Mouse (Mus musculus) left cerebral cortex, postnatal 14 days (tissue): ENCODE measurements at regions not wholly inside any gene's neighbourhood (a gene's known extent, or its start where the extent isn't known, plus 50 kb on each side); places are given as distances from the start of the nearest gene placed in this dataset.

ENCODE experiments used
- DNase-seq, 2 experiments: peaks; one replicate each; pipeline ENCODE4 v3.0.0; 2021 to 2022; ENCODE audit warnings: low spot score in 2 of 2, mixed read lengths in 1 of 2
- intact Hi-C: fragments of 180-260 bp; cut with DNase I; formaldehyde crosslinking; loops from one replicate; pipeline ENCODE4 v1.15.1; 2025

DNA sequence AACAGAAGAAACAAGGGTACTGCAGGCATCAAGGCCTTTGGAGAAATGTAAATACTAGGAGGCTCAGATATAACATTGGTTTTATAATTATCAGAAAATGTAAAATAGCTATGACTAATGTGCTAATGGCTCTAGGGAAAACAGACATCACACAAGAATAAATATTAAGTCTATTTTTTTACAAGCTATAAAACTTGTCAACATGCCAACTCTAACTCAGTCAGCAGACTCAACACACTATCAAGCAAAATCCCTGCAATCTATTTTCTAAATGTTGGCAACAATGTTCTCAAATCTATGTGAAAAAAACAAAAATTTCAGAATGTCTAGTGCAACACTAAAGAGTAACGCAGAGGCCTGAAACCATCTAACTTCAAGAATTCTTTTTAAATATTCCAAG lies 93.5 kb upstream of the Wdr75 start:
- intact Hi-C loops, result no loop called here
- DNase-seq, result no peak

DNA sequence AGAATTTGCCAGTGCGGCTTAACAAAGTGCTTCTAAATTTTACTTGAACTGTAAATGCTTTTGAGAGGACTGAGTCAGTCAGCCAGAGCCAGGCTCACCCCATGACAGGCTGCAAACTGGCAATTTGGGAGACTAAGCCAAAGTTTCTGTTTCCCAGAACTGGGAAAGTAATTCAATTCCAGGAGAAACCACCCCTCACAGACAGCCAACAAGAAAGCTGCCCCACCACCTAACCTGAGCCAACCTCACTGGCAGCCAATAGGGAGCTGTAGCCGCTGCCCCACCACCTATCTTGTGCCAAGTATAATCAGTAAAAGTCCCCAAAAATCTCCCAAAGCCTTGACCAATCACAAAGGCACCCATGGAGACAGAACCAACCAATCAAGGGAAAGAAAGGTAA lies 71.6 kb upstream of the Wdr75 start:
- peak in 1 of 2 experiments; percentile 20 for DNase-seq
- intact Hi-C loops, result no loop called here

DNA sequence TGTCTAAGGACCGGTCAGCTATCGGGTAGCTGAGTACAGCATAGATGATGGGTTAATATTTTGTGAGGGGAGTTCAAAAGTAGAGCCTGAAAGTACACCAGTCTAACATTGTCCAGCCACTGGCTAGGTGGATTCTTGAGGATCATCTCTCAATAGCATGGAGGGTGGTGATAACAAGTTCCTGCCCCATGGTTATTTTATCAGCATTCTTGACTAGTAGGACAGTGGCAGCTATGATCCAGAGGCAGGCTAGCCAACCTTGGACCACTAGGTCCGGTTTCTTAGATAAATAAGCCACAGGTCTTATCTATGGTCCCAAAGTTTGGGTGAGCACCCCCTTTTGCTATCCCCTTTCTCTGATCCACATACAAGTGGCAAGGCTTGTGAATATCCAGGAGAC lies 62.0 kb upstream of the Wdr75 start:
- DNase-seq, result no peak
- intact Hi-C loops, result no loop called here

- no peak for DNase-seq
- intact Hi-C loops, result no loop called here
Observed at GRCm38 (mm10) chr1:45745136-45745535, 49.8 kb upstream of the Wdr75 start.
